Mouse (Mus musculus): ENCODE results near the gene Trim46. TPM values are rescaled to one million over a fixed set of nuclear protein-coding genes. Genes with fewer than 3 reads are reported as not detected.

Trim46 gene
- total RNA-seq, 2 experiments from 2014 or later, result 86.4 to 96.0 TPM

DNA sequence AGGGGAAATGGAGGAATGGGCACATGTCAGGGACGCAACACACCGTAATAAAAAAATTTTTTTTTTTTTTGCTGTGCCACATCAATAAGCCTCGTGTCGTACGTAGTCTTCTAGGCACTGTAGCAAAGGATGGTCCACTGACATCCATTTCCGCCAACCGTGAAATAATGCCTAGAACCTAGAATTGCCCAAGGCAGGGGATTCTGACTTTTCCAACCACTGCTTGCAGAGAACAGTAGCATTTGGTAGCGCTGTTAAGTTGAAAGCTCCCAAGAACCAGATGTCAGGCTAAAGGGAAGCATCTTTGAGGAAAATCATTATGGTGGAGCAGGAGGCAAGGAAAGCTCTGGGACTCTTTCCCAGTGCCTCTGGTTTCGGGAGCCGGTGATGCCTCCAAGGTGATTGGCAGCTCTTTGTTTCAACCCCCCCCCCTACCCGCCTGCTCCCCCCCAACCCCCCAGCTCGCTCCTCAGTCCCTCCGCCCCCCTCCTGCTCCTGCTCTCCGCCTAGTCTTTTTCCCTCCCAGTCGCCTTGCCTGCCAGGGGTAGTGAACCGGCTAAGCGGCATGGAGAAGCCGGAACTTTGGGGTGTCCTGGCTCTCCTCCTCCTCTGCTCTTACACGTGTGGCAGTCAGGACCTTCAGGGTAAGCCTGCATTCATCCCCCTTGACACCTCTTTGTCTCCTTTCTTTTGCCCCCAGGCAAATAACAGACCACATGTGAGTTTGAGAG is 31.3 kb downstream of the Trim46 start, which contains the start of gene Thbs3:
TSS of gene Thbs3 (plus strand) at position 500 of the 731 bp plus-strand sequence.
- DNase-seq (ENCODE audit: extremely low spot score in 1 of 2, low spot score in 1 of 2), result no peak

DNA sequence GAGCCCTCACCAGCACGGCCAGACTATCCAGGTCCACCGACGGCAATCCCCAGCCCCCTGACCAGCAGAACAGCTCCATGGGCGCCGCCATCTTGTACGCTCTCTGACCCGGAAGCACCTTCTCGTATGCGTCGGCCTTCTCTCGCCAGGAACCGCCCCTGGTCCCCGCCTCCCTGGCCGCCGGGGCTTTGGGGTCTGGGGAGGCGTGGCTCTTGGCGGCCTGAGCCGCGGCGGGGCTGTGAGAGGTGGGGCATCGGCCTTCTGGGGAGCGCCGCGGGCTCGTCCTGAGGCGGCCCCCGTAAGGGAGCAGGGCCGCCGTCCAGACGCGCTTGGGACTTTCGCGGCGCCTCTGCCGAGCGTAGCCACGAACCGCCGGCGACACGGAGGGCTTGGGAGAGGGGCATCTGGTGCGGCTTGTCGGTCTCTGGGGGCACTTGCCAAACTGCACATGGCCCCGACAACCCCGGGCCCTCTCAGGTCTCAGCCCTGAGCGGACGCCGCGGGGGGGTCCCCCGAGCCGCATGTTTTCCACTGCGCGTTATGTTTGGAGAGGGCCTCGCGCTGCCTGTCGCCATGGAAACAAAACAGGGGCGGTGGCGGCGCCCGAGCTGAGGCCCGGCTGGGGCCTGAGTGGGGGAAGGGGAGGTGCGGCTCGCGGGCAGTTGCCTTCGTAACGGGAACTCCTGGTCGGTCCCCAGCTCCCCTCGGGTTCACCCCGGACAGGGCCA is 32.1 kb downstream of the Trim46 start:
- peak; percentile 80 to 88 for DNase-seq (ENCODE audit: extremely low spot score in 1 of 2, low spot score in 1 of 2)

DNA sequence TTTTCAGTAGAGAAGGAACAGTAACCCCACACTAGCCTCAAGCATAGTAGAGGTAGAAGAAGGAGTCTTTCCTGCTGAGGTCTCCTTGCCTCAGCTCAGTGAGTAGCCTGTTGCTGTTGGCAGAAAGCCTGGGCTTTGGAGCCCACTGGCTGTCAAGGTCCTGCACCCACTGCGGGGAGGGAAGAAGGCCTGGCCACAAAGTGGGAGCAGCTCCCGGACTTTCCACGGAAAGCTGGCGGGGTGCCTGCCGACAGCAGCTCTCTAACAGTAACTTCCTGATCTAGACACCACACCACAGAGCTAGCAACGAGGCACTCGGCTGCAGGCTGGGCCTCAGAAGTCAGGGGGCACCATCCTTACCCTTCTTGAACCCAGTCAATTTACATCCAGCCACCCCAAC is 35.4 kb downstream of the Trim46 start:
- no peak for DNase-seq (ENCODE audit: extremely low spot score in 1 of 2, low spot score in 1 of 2)

- no peak for DNase-seq (ENCODE audit: extremely low spot score in 1 of 2, low spot score in 1 of 2)
These were observed 35.9 kb downstream of the Trim46 start for GRCm38 (mm10) chr3:89210162-89210561.

- DNase-seq (ENCODE audit: extremely low spot score in 1 of 2, low spot score in 1 of 2), result no peak
These were observed 36.4 kb downstream of the Trim46 start for GRCm38 (mm10) chr3:89209731-89210130.

DNA sequence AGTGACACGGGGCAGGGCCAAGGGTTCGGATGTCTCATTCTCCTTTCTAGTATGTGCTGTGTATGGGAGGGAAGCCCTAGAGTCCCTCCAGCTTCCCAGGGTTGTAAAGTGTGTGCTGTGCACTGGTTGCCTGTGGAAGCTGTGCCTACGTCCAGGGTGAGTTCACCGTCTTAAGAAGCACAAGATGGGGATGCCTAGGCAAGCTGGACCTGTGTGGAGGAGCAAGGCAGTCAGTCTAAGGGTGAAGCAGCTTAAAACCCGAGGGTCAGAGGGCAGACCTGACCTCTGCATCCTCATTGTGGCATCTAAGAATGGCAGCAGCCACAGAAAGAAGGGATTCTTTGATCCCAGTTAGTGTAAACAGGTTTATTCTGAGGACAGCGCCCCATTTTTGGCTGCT is 37.4 kb downstream of the Trim46 start:
- DNase-seq (ENCODE audit: extremely low spot score in 1 of 2, low spot score in 1 of 2), result no peak

GRCm38 (mm10) chr3:89208075-89208657 is 37.9 kb downstream of the Trim46 start:
- no peak for DNase-seq (ENCODE audit: extremely low spot score in 1 of 2, low spot score in 1 of 2)

DNA sequence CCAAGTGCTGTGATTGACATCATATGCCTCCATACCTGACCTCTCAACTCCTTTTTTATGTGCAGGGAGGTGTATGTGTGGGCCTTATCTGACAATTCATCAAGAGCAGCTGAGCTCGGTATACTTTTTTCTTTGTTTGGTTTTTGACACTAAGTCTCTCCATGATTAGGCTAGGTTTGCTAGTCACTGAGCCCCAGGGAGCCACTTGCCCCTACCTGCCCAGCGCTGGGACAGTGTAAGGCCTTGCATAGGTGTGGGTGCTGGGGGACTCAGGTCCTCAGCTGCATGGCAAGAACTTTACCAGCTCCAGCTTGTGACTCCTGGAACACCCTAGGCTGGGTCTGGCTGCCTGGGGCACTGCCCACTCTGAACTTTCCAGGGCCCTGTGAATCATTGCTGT is 39.4 kb downstream of the Trim46 start:
- no peak for DNase-seq (ENCODE audit: extremely low spot score in 1 of 2, low spot score in 1 of 2)

GRCm38 (mm10) chr3:89206079-89206478 is 40.0 kb downstream of the Trim46 start:
- no peak for DNase-seq (ENCODE audit: extremely low spot score in 1 of 2, low spot score in 1 of 2)

- DNase-seq (ENCODE audit: extremely low spot score in 1 of 2, low spot score in 1 of 2), result no peak
These were observed 43.0 kb downstream of the Trim46 start for GRCm38 (mm10) chr3:89203142-89203514.

DNA sequence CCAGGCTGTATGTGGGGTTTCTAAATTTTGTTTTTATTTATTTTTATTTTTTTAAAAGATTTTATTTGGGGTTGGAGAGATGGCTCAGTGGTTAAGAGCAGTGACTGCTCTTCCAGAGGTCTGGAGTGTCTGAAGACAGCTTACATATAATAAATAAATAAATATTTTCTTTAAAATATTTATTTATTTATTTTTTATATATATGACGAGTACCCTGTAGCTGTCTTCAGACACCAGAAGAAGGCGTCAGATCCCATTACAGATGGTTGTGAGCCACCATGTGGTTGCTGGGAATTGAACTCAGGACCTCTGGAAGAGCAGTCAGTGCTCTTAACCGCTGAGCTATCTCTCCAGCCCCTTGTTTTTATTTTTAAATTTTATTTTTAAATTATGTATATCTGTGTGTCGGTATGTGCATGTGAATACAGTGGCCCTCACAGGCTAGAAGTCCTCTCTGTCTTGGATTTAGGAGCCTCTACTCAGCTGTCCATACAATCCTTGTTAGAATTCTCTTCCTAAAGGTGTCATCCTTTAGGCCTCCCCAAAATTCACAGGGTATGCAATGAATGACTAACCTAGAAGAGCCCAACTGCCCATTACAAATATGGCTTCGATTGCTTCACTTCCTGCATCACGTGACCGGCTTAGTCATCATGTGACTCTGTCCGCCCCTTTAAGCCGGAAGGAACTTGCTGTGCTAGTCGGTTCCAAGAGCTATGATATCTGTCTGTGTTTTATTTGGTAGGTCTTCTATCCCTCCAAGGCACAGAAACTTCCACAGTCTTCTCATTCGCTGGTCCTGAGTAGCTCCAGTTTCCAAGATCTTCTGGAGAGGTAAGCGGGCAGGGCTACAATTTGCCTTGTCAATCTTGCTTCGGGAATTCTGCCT is 43.6 kb downstream of the Trim46 start, which contains the start of gene Gba:
TSS of gene Gba (plus strand) at position 676 of the 889 bp plus-strand sequence.
- DNase-seq (ENCODE audit: extremely low spot score in 1 of 2, low spot score in 1 of 2), result peak; percentile 67 to 83

DNA sequence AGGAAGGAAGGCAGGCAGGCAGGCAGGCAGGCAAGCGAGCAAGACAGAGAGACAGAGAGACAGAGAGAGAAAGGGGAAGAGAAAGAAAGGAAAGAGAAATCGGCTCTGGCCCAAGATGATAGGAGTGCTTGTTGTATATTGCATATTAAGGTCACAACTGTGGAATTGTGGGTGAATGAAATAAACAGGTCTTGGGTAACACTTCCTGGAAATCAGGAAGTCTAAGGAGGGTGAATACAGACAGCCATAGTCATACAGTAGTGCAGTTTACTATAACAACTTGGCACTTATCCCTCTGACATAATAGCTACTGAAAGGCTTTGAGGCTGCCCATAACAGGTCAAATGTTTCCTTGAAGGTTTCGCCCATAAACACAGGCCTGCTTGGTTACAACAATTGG is 46.3 kb downstream of the Trim46 start:
- DNase-seq (ENCODE audit: extremely low spot score in 1 of 2, low spot score in 1 of 2), result no peak

GRCm38 (mm10) chr3:89195979-89196877 is 49.9 kb downstream of the Trim46 start:
- peak; percentile 65 to 80 for DNase-seq (ENCODE audit: extremely low spot score in 1 of 2, low spot score in 1 of 2)

- DNase-seq (ENCODE audit: extremely low spot score in 1 of 2, low spot score in 1 of 2), result no peak
These were observed 52.3 kb downstream of the Trim46 start for GRCm38 (mm10) chr3:89193853-89194252.

GRCm38 (mm10) chr3:89193351-89193750 is 52.8 kb downstream of the Trim46 start:
- DNase-seq (ENCODE audit: extremely low spot score in 1 of 2, low spot score in 1 of 2), result no peak

GRCm38 (mm10) chr3:89190436-89190835 is 55.7 kb downstream of the Trim46 start:
- no peak for DNase-seq (ENCODE audit: extremely low spot score in 1 of 2, low spot score in 1 of 2)

DNA sequence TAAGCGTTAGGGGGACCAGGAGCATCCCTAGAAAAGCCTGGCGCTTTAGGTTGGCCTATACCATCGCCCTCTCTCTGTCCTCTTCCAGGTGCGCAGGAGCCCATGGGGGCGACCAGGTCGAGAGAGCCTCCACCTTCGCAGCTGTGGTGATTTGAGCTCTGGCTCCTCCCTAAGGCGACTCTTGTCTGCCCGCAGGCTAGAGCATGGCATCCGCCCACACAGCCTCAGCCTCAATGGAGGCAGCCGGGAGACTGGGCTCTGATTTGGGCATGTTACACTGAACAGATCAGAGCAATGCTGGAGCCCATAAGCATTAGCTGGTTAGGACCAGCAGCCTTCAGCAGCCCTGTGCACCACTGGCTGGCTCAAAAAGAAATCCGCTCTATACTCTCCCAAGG is 57.6 kb downstream of the Trim46 start:
- no peak for DNase-seq (ENCODE audit: extremely low spot score in 1 of 2, low spot score in 1 of 2)

DNA sequence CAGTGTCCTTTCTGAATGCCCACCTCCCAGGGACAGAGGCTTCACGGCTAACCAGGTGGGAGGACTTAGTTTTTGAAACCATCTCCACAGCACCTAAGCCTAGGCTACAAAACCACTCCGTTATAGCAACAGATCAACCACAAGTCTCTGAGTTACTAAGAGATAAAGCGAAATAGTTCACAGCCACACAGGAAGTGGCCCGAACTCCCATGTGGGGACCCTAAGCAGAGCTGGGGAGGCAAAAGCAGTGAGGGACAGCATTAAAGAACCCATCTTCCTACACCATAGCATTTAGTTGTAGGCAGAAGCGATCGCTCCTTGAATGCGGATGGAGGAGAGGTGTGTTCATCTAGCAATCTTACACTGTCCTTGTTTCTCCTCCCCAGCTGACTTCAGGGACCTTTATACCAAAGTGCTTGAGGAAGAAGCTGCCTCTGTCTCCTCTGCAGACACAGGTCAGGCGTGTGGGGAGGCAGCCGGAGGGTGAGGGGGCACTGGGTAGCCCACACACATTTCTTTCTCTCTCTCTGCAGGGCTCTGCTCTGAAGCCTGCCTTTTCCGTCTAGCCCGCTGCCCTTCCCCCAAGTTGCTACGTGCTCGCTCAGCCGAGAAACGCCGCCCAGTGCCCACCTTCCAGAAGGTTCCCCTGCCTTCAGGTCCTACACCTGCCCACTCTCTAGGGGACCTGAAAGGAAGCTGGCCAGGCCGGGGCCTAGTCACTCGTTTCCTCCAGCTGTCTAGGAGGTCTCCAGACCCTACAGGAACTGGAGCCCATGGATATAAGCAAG is 58.2 kb downstream of the Trim46 start:
- no peak for DNase-seq (ENCODE audit: extremely low spot score in 1 of 2, low spot score in 1 of 2)

DNA sequence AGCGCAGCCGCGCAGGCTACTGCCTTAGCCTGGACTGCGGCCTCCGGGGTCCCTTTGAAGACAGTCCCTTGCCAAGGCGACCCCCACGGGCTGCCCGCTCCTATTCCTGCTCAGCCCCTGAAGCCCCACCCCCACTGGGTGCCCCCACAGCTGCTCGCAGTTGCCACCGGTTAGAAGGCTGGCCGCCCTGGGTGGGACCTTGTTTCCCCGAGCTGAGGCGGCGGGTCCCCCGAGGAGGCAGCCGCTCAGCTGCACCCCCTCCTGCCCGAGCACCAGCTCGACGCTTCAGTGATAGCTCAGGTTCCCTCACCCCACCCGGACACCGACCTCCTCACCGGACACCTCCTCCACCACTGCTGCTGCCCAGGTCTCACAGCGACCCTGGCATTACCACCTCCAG is 58.9 kb downstream of the Trim46 start:
- no peak for DNase-seq (ENCODE audit: extremely low spot score in 1 of 2, low spot score in 1 of 2)

Data from layer of hippocampus, postnatal 25 days (tissue).